Comparison of ENCODE assay signal across 8 mouse cellular contexts in the genomic region with DNA sequence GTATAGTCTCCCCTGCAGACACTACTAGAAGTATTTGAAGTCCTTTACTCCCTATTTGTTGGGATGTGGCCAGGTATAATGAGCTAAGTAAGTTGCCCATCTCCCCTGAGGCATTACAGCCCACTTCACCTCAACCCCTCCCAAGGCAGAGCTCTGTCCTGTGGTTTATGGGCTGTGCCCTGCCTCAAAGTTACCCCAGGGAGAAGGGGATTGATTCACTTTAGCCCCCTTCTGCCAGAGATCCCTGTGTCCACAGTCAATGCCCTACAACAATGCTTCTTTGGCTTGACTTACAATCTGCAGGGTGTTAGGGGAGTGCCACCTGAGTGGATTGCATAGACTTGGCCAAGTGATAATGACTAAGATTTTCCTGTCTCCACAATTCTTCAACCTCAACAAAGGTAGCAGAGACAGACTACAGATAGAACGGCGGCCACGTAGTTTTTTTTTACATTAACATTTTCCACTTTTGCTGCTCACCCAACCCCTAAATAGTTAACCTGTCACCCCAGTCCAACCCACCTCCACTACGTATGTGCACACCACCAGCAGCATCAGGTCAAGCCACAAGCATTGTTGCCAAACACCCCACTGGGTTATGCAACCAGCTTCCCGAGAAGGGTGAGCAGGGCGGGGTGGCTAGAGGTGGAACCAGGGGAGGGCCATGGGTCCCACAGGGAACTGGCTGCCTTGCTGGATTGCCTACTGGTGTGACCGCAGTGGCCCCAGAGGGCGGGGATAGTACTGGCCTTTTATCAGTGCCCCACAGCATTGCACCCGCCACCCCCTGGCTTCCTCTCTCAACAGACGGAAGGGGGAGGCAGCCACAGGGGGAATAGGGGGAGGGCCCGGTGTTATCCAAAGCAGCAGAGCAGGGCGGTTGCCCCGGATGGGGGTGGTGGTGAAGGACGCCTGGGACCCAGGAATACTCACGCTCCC. TPM values are rescaled to one million over a fixed set of nuclear protein-coding genes. Genes with fewer than 3 reads are reported as not detected.
DNase-seq lines count a peak whose midpoint lies in the region; ATAC-seq and TF ChIP-seq lines count a peak whose summit lies in the region.

Gene Nfe2, minus strand, starts transcription at position 614 of the 939 bp plus-strand sequence.

- no peaks in the 10 kb centered on the region for H3K9me3 ChIP-seq in hindbrain, embryonic 14.5 days (ENCODE audit: control insufficient read depth, low read length)
- no peaks in the 10 kb centered on the region for H3K9me3 ChIP-seq in liver, embryonic 11.5 days (ENCODE audit: control insufficient read depth, low read length)

- no peaks in the 10 kb centered on the region for H3K36me3 ChIP-seq in hindbrain, embryonic 14.5 days (replicated peaks; ENCODE audit: control insufficient read depth, insufficient read depth)
- H3K36me3 ChIP-seq in liver, embryonic 11.5 days (ENCODE audit: control insufficient read depth, insufficient read depth, low read length): no peaks in the 10 kb centered on the region
- no peaks in the 10 kb centered on the region for H3K36me3 ChIP-seq in myocyte (ENCODE audit: control insufficient read depth, insufficient read depth)

- H3ac ChIP-seq in myocyte (ENCODE audit: control insufficient read depth, insufficient read length): no peak within 1 kb of the TSS

- no peak within 1 kb of the TSS for H3K27ac ChIP-seq in hindbrain, embryonic 14.5 days
- H3K27ac ChIP-seq in liver, embryonic 11.5 days (ENCODE audit: low read depth, low read length): peak within 1 kb of the TSS; percentile 97

- H3K4me1 ChIP-seq in hindbrain, embryonic 14.5 days (replicated peaks; ENCODE audit: control insufficient read depth, insufficient read depth, low read length): peaks cover 9% of the 10 kb centered on the region; the same call in 1 of the 2 replicates
- H3K4me1 ChIP-seq in liver, embryonic 11.5 days (replicated peaks; ENCODE audit: control insufficient read depth, insufficient read depth, low read length): peaks cover 33% of the 10 kb centered on the region

- no peak within 1 kb of the TSS for H3K9ac ChIP-seq in hindbrain, embryonic 14.5 days
- peak within 1 kb of the TSS; percentile 71 for H3K9ac ChIP-seq in liver, embryonic 11.5 days (ENCODE audit: low read depth, low read length)

- ATAC-seq in hindbrain, embryonic 14.5 days (ENCODE audit: low FRiP score): no peak
- peak; percentile 97 for ATAC-seq in liver, embryonic 11.5 days (replicated peaks; ENCODE audit: low FRiP score)

- WGBS in hindbrain, embryonic 14.5 days: 13% methylated on average over 15 of the region's 15 CpGs
- 2% methylated on average over 15 of the region's 15 CpGs for WGBS in liver, embryonic 11.5 days

- H3K27me3 ChIP-seq in hindbrain, embryonic 14.5 days (ENCODE audit: control insufficient read depth, insufficient read depth, low read length): peaks cover 7% of the 10 kb centered on the region
- no peaks in the 10 kb centered on the region for H3K27me3 ChIP-seq in liver, embryonic 11.5 days (replicated peaks; ENCODE audit: control insufficient read depth, insufficient read depth, low read length)
- H3K27me3 ChIP-seq in myocyte (ENCODE audit: control insufficient read depth, insufficient read depth, insufficient read length): no peaks in the 10 kb centered on the region

- H3K4me3 ChIP-seq in hindbrain, embryonic 14.5 days (replicated peaks; ENCODE audit: low read length): no peak within 1 kb of the TSS
- H3K4me3 ChIP-seq in liver, embryonic 11.5 days (ENCODE audit: low read depth, low read length): peak within 1 kb of the TSS; percentile 45
- H3K4me3 ChIP-seq in myocyte: no peak within 1 kb of the TSS

- TF ChIP-seq POLR2A in myocyte (IDR thresholded peaks at IDR 0.05; ENCODE audit: insufficient read length, low read depth): no peak

- H3K4me2 ChIP-seq in hindbrain, embryonic 14.5 days (replicated peaks): peak within 1 kb of the TSS; percentile 11; the same call in 1 of the 2 replicates
- H3K4me2 ChIP-seq in liver, embryonic 11.5 days: peak within 1 kb of the TSS; percentile 76
- H3K4me2 ChIP-seq in myocyte (ENCODE audit: low read depth): peak within 1 kb of the TSS; percentile 54

- DNase-seq in CD4-positive helper T cell, adult 2 months (ENCODE audit: low read depth, low spot score): peak; percentile 77
- peak; percentile 80 to 92 for DNase-seq in adrenal gland, adult (ENCODE audit: inconsistent age in 2 of 2, low spot score in 1 of 2)
- DNase-seq in gastrocnemius, adult 18-20 months (ENCODE audit: low spot score): peak; percentile 41
- DNase-seq in hindbrain, embryonic 14.5 days (ENCODE audit: low spot score): no peak
- peak; percentile 95 for DNase-seq in liver, embryonic 11.5 days (ENCODE audit: low spot score)
- DNase-seq in thymus, postnatal 36 days: peak; percentile 70 to 82
- no peak for DNase-seq in right cerebral cortex, postnatal 36 days (ENCODE audit: low spot score in 2 of 2)

- no peaks in the 10 kb centered on the region for H3K79me2 ChIP-seq in myocyte (ENCODE audit: control insufficient read depth, insufficient read depth)

TF ChIP-seq in myocyte, 11 proteins besides CTCF, POLR2A, EP300 and RAD21:
- TF ChIP-seq TCF3 (IDR thresholded peaks at IDR 0.05; ENCODE audit: insufficient read length, low read depth) (no peak), MYOD1 (IDR thresholded peaks at IDR 0.05; ENCODE audit: control insufficient read depth in 1 of 3, insufficient read length in 2 of 3, low read depth in 2 of 3) (peak in 1 of 3 experiments; percentile 1), CEBPB (IDR thresholded peaks at IDR 0.05; ENCODE audit: insufficient read depth, poor library complexity, severe bottlenecking) (peak; percentile 94)

RNA-seq across cellular contexts. Expression of gene Nfe2, which starts in this region (rescaled TPM):
- not detected for total RNA-seq in gastrocnemius, adult 18-20 months (2021)
- 0.90 and 1.1 TPM in 2 replicates for polyA plus RNA-seq in hindbrain, embryonic 14.5 days (2014; fragmentation: Nextera tagmentation; extraction: Ambion mirVana)
- polyA plus RNA-seq in liver, embryonic 11.5 days (2014; fragmentation: Nextera tagmentation; extraction: Ambion mirVana): 94.1 and 108 TPM in 2 replicates
- polyA plus RNA-seq in myocyte (2012; fragmentation: generic; extraction: Trizol): 0.42 TPM

Comparison
In these comparisons a context has a peak if more than half of its experiments do, and no peak if none do; other contexts are left out.
1. RNA of gene Nfe2 (polyA plus RNA-seq): 94.1 to 108 TPM in liver, embryonic 11.5 days; 0.90 to 1.1 TPM in hindbrain, embryonic 14.5 days and 0.42 TPM in myocyte (single experiment); every median in the first group is over 10 times any median in the second.
2. Peak in DNase-seq in gastrocnemius, adult 18-20 months; RNA of the gene not detected or under 1 TPM.
3. DNase-seq: peak in CD4-positive helper T cell, adult 2 months (single experiment), adrenal gland, adult (2 of 2), liver, embryonic 11.5 days (single experiment) and thymus, postnatal 36 days (2 of 2); none in hindbrain, embryonic 14.5 days (single experiment) and right cerebral cortex, postnatal 36 days (0 of 2).
4. H3K4me2 ChIP-seq: peak in every context shown above with its lines; median percentile 76 in liver, embryonic 11.5 days; 54 in myocyte; 11 in hindbrain, embryonic 14.5 days.